Comparison of ENCODE assay signal across 9 mouse cellular contexts in genomic region chr11:75538184-75538969, GRCm38 (mm10). TPM values are rescaled to one million over a fixed set of nuclear protein-coding genes. Genes with fewer than 3 reads are reported as not detected.
DNase-seq lines count a peak whose midpoint lies in the region; ATAC-seq and TF ChIP-seq lines count a peak whose summit lies in the region.
"Had no signal": no experiment of that assay in that cellular context is flagged by ENCODE, and none has a peak within 500 bp of the region (broad histone marks: within the 10 kb centered on the region; RNA-seq: fewer than 3 reads in every experiment).

No protein-coding gene starts in this region.

- no peak for TF ChIP-seq CTCF in intestine, postnatal 0 days (IDR thresholded peaks at IDR 0.05; ENCODE audit: low read depth)
- no peak for TF ChIP-seq CTCF in stomach, postnatal 0 days (IDR thresholded peaks at IDR 0.05; ENCODE audit: low read depth)

- H3K36me3 ChIP-seq in heart, embryonic 13.5 days, result no peaks in the 10 kb centered on the region
- H3K36me3 ChIP-seq in intestine, postnatal 0 days (ENCODE audit: control insufficient read depth, insufficient read depth), result peaks cover 6% of the 10 kb centered on the region
- H3K36me3 ChIP-seq in stomach, postnatal 0 days (ENCODE audit: control insufficient read depth, insufficient read depth, low read length), result no peaks in the 10 kb centered on the region

- peak overlapping the region; percentile 26; the same call in 1 of the 2 replicates for H3K27ac ChIP-seq in heart, embryonic 13.5 days (replicated peaks)
- H3K27ac ChIP-seq in intestine, postnatal 0 days (ENCODE audit: low read depth, low read length), result peak overlapping the region; percentile 50
- peak overlapping the region; percentile 61; the same call in 1 of the 2 replicates for H3K27ac ChIP-seq in stomach, postnatal 0 days (replicated peaks)

- H3K4me3 ChIP-seq in heart, embryonic 13.5 days, result no peak overlapping the region
- H3K4me3 ChIP-seq in intestine, postnatal 0 days (ENCODE audit: low read depth, low read length), result no peak overlapping the region
- H3K4me3 ChIP-seq in stomach, postnatal 0 days (ENCODE audit: low read depth, low read length), result no peak overlapping the region

- peak overlapping the region; percentile 2; the same call in 1 of the 2 replicates for H3K9ac ChIP-seq in heart, embryonic 13.5 days
- H3K9ac ChIP-seq in intestine, postnatal 0 days (ENCODE audit: low read depth, low read length), result no peak overlapping the region
- no peak overlapping the region for H3K9ac ChIP-seq in stomach, postnatal 0 days (ENCODE audit: low read length)

- no peak for DNase-seq in heart, postnatal 4 days
- DNase-seq in thymus, postnatal 14 days, result peak; percentile 48
- DNase-seq in thymus, adult 18-20 months, result no peak
- DNase-seq in stomach, postnatal 0 days (ENCODE audit: low spot score), result no peak
- no peak for DNase-seq in layer of hippocampus, adult 8-10 months (ENCODE audit: low spot score in 2 of 2)
- no peak for DNase-seq in gastrocnemius, postnatal 10 days

- H3K4me2 ChIP-seq in heart, embryonic 13.5 days, result no peak overlapping the region
- H3K4me2 ChIP-seq in intestine, postnatal 0 days (replicated peaks; ENCODE audit: low read depth), result no peak overlapping the region
- no peak overlapping the region for H3K4me2 ChIP-seq in stomach, postnatal 0 days (replicated peaks; ENCODE audit: low read depth)

- no peak for TF ChIP-seq EP300 in stomach, postnatal 0 days (optimal IDR thresholded peaks at IDR 0.05)

- peaks cover 45% of the 10 kb centered on the region for H3K4me1 ChIP-seq in heart, embryonic 13.5 days
- peaks cover 9% of the 10 kb centered on the region; the same call in 1 of the 2 replicates for H3K4me1 ChIP-seq in intestine, postnatal 0 days (replicated peaks; ENCODE audit: control insufficient read depth, insufficient read depth, low read length)
- H3K4me1 ChIP-seq in stomach, postnatal 0 days (replicated peaks; ENCODE audit: control insufficient read depth, insufficient read depth), result 0 out of 2 replicates have a peak, but pooled peaks cover 2% of the 10 kb centered on the region

- 0 out of 2 replicates have a peak, but pooled peaks cover under 1% of the 10 kb centered on the region for H3K27me3 ChIP-seq in heart, embryonic 13.5 days (replicated peaks)
- H3K27me3 ChIP-seq in intestine, postnatal 0 days (replicated peaks; ENCODE audit: control insufficient read depth, insufficient read depth, low read length), result no peaks in the 10 kb centered on the region
- H3K27me3 ChIP-seq in stomach, postnatal 0 days (ENCODE audit: control insufficient read depth, insufficient read depth, low read length), result no peaks in the 10 kb centered on the region

- WGBS in heart, embryonic 13.5 days, result 68% methylated on average over 9 of the region's 9 CpGs
- 64% methylated on average over 9 of the region's 9 CpGs for WGBS in intestine, postnatal 0 days
- 57% methylated on average over 9 of the region's 9 CpGs for WGBS in stomach, postnatal 0 days

- ATAC-seq in heart, embryonic 13.5 days (ENCODE audit: extremely low read depth, insufficient number of reproducible peaks, low FRiP score, low TSS enrichment), result no peak
- no peak for ATAC-seq in intestine, postnatal 0 days
- peak; percentile 10; the same call in 1 of the 2 replicates for ATAC-seq in stomach, postnatal 0 days (ENCODE audit: low FRiP score, low TSS enrichment)

- no peaks in the 10 kb centered on the region for H3K9me3 ChIP-seq in heart, embryonic 13.5 days
- no peaks in the 10 kb centered on the region for H3K9me3 ChIP-seq in intestine, postnatal 0 days (ENCODE audit: control insufficient read depth)
- no peaks in the 10 kb centered on the region for H3K9me3 ChIP-seq in stomach, postnatal 0 days (ENCODE audit: control insufficient read depth, low read length)
- H3K9me3 ChIP-seq: G1E had no signal

RNA-seq across cellular contexts. Expression of gene Slc43a2, which starts 6.9 kb away (rescaled TPM):
- 3.2 and 3.6 TPM in 2 replicates for polyA plus RNA-seq in heart, embryonic 13.5 days (2015; fragmentation: Nextera tagmentation; extraction: Ambion mirVana)
- 10 to 100 TPM in 1 of 2 experiments, 1 to 10 TPM in 1; 8.9 to 10.5 TPM for total RNA-seq in heart, postnatal 4 days (2021)
- polyA plus RNA-seq in intestine, postnatal 0 days (2015; fragmentation: Nextera tagmentation; extraction: Ambion mirVana), result 46.4 and 59.5 TPM in 2 replicates
- 5.7 and 6.4 TPM in 2 replicates for polyA plus RNA-seq in stomach, postnatal 0 days (2015; fragmentation: Nextera tagmentation; extraction: Ambion mirVana)
- 10 to 100 TPM; 42.6 to 55.5 (median 52.7) TPM for total RNA-seq in layer of hippocampus, adult 8-10 months (2022)
- 10 to 100 TPM; 24.2 to 27.3 TPM for total RNA-seq in gastrocnemius, postnatal 10 days (2021)

RNA-seq across cellular contexts. Expression of gene Scarf1, which starts 25.0 kb away (rescaled TPM):
- 12.9 and 13.2 TPM in 2 replicates for polyA plus RNA-seq in heart, embryonic 13.5 days (2015; fragmentation: Nextera tagmentation; extraction: Ambion mirVana)
- total RNA-seq in heart, postnatal 4 days (2021), result 10 to 100 TPM; 14.5 to 15.0 TPM
- 2.8 and 3.2 TPM in 2 replicates for polyA plus RNA-seq in intestine, postnatal 0 days (2015; fragmentation: Nextera tagmentation; extraction: Ambion mirVana)
- 2.8 and 2.9 TPM in 2 replicates for polyA plus RNA-seq in stomach, postnatal 0 days (2015; fragmentation: Nextera tagmentation; extraction: Ambion mirVana)
- 1 to 10 TPM; 1.1 to 1.6 (median 1.4) TPM for total RNA-seq in layer of hippocampus, adult 8-10 months (2022)
- total RNA-seq in gastrocnemius, postnatal 10 days (2021), result 10 to 100 TPM in 1 of 2 experiments, 1 to 10 TPM in 1; 7.9 to 10.0 TPM

RNA-seq across cellular contexts. Expression of gene Rilp, which starts 28.5 kb away (rescaled TPM):
- polyA plus RNA-seq in heart, embryonic 13.5 days (2015; fragmentation: Nextera tagmentation; extraction: Ambion mirVana), result 3.4 TPM in 2 replicates
- total RNA-seq in heart, postnatal 4 days (2021), result 10 to 100 TPM; 24.5 to 24.7 TPM
- polyA plus RNA-seq in intestine, postnatal 0 days (2015; fragmentation: Nextera tagmentation; extraction: Ambion mirVana), result 6.8 and 6.9 TPM in 2 replicates
- 2.7 and 3.5 TPM in 2 replicates for polyA plus RNA-seq in stomach, postnatal 0 days (2015; fragmentation: Nextera tagmentation; extraction: Ambion mirVana)
- 1 to 10 TPM; 1.1 to 2.3 (median 1.6) TPM for total RNA-seq in layer of hippocampus, adult 8-10 months (2022)
- total RNA-seq in gastrocnemius, postnatal 10 days (2021), result 10 to 100 TPM; 25.5 to 32.6 TPM

RNA-seq across cellular contexts. Expression of gene Pitpna, which starts 49.5 kb away (rescaled TPM):
- 54.4 and 56.7 TPM in 2 replicates for polyA plus RNA-seq in heart, embryonic 13.5 days (2015; fragmentation: Nextera tagmentation; extraction: Ambion mirVana)
- 100 to 1,000 TPM; 150 to 155 TPM for total RNA-seq in heart, postnatal 4 days (2021)
- polyA plus RNA-seq in intestine, postnatal 0 days (2015; fragmentation: Nextera tagmentation; extraction: Ambion mirVana), result 160 and 161 TPM in 2 replicates
- polyA plus RNA-seq in stomach, postnatal 0 days (2015; fragmentation: Nextera tagmentation; extraction: Ambion mirVana), result 79.3 and 84.3 TPM in 2 replicates
- 100 to 1,000 TPM; 264 to 282 (median 275) TPM for total RNA-seq in layer of hippocampus, adult 8-10 months (2022)
- total RNA-seq in gastrocnemius, postnatal 10 days (2021), result 100 to 1,000 TPM; 148 to 160 TPM

RNA-seq across cellular contexts. Expression of gene Prpf8, which starts 51.8 kb away (rescaled TPM):
- polyA plus RNA-seq in heart, embryonic 13.5 days (2015; fragmentation: Nextera tagmentation; extraction: Ambion mirVana), result 31.6 and 32.1 TPM in 2 replicates
- total RNA-seq in heart, postnatal 4 days (2021), result 100 to 1,000 TPM; 113 to 115 TPM
- 15.4 and 15.5 TPM in 2 replicates for polyA plus RNA-seq in intestine, postnatal 0 days (2015; fragmentation: Nextera tagmentation; extraction: Ambion mirVana)
- 15.8 and 16.0 TPM in 2 replicates for polyA plus RNA-seq in stomach, postnatal 0 days (2015; fragmentation: Nextera tagmentation; extraction: Ambion mirVana)
- 100 to 1,000 TPM; 129 to 140 (median 135) TPM for total RNA-seq in layer of hippocampus, adult 8-10 months (2022)
- 10 to 100 TPM; 77.6 to 83.7 TPM for total RNA-seq in gastrocnemius, postnatal 10 days (2021)

Comparison
In these comparisons a context has a peak if more than half of its experiments do, and no peak if none do; other contexts are left out.
1. RNA of gene Rilp, which starts 28.5 kb away (total RNA-seq): 25.5 to 32.6 TPM in gastrocnemius, postnatal 10 days and 24.5 to 24.7 TPM in heart, postnatal 4 days; 1.1 to 2.3 TPM in layer of hippocampus, adult 8-10 months; every median in the first group is over 4 times any median in the second.
2. Peak in every context shown above with its lines, with median percentiles within 50 percentile points of each other: H3K27ac ChIP-seq.